Mouse (Mus musculus): ENCODE measurements around the gene Lrmda.

The Lrmda gene

GRCm38 (mm10) chr14:22019949-22020845, 685 bp downstream of the Lrmda start:
- Histone ChIP-seq H3K4me1 (replicated peaks; ENCODE audit: low read depth, low read length) (peaks cover 8% of the 10 kb centered on the region), H3K36me3 (ENCODE audit: insufficient read depth, low read length) (no peaks in the 10 kb centered on the region), H3K9me3 (ENCODE audit: low read length) (no peaks in the 10 kb centered on the region), H3K4me3 (replicated peaks; ENCODE audit: low read length) (peak overlapping the region; percentile 72), H3K27me3 (ENCODE audit: insufficient read depth, low read length) (peaks cover 52% of the 10 kb centered on the region)
- TF ChIP-seq NANOG (IDR thresholded peaks at IDR 0.05; ENCODE audit: borderline replicate concordance, low read length) (no peak), CTCF (conservative IDR thresholded peaks at IDR 0.05; ENCODE audit: low read length) (no peak), POU5F1 (IDR thresholded peaks at IDR 0.05; ENCODE audit: borderline replicate concordance, low read length) (no peak)

- TF ChIP-seq CTCF (conservative IDR thresholded peaks at IDR 0.05; ENCODE audit: low read length) (peak; percentile 8; the same call in 1 of the 2 replicates), NANOG (IDR thresholded peaks at IDR 0.05; ENCODE audit: borderline replicate concordance, low read length) (no peak)
- no peaks in the 10 kb centered on the region for H3K9me3 ChIP-seq (ENCODE audit: low read length)
Measured at GRCm38 (mm10) chr14:22020885-22021284, 1.4 kb downstream of the Lrmda start.

DNA sequence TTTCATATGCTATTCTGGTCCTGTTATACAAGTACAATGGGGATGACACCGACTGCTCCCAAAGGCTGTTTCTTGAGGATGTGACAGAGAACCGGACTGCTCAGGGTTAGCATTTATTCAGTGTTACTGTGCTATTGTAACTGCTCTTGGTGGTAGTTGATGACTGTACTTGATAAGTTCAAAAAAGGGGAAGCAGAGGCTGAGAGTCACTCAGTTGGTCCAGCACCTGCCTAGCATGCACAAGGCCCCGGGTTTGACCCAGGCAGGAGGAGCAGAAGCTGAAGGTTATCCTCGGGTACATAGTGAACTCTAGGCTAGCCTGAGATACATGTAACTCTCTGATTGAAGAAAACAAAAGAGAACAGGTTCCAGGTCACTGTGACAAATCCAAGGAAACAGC, 4.0 kb downstream of the Lrmda start:
- H3K36me3 ChIP-seq (ENCODE audit: insufficient read depth, low read length): no peaks in the 10 kb centered on the region
- TF ChIP-seq POU5F1 (IDR thresholded peaks at IDR 0.05; ENCODE audit: borderline replicate concordance, low read length) (no peak), NANOG (IDR thresholded peaks at IDR 0.05; ENCODE audit: borderline replicate concordance, low read length) (no peak), CTCF (conservative IDR thresholded peaks at IDR 0.05; ENCODE audit: low read length) (no peak)
- peaks cover 17% of the 10 kb centered on the region for H3K9me3 ChIP-seq (ENCODE audit: low read length)
- no peak overlapping the region for H3K4me3 ChIP-seq (replicated peaks; ENCODE audit: low read length)
- peaks cover 8% of the 10 kb centered on the region for H3K4me1 ChIP-seq (replicated peaks; ENCODE audit: low read depth, low read length)
- H3K27me3 ChIP-seq (ENCODE audit: insufficient read depth, low read length): peaks cover 24% of the 10 kb centered on the region

More at GRCm38 (mm10) chr14:22020885-22021284, 1.4 kb downstream of the Lrmda start:
- Histone ChIP-seq H3K4me3 (replicated peaks; ENCODE audit: low read length) (no peak overlapping the region), H3K4me1 (replicated peaks; ENCODE audit: low read depth, low read length) (peaks cover 8% of the 10 kb centered on the region), H3K36me3 (ENCODE audit: insufficient read depth, low read length) (no peaks in the 10 kb centered on the region), H3K27me3 (ENCODE audit: insufficient read depth, low read length) (peaks cover 47% of the 10 kb centered on the region)

DNA sequence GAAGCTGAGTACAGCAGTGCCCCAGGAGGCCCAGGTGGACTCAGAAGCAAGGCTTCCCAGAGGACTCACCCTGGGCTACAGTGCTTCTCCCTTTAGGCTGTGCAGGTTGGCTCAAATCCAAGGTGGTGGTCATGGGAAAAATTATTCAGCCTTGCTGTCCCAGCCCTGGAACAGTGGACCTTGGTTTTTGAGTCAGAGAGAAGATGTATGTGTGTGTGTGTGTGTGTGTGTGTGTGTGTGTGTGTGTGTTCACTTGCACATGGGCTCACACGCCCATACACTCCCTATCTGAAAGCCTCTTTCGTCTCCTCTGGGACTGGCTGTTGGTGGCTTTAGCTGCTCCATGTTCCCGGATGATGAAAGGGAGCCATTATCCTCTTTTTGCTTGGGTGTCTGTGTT, 16.4 kb downstream of the Lrmda start:
- H3K27me3 ChIP-seq (ENCODE audit: insufficient read depth, low read length): peaks cover 9% of the 10 kb centered on the region
- TF ChIP-seq POU5F1 (IDR thresholded peaks at IDR 0.05; ENCODE audit: borderline replicate concordance, low read length) (no peak), CTCF (conservative IDR thresholded peaks at IDR 0.05; ENCODE audit: low read length) (no peak), NANOG (IDR thresholded peaks at IDR 0.05; ENCODE audit: borderline replicate concordance, low read length) (no peak)
- no peaks in the 10 kb centered on the region for H3K9me3 ChIP-seq (ENCODE audit: low read length)
- H3K36me3 ChIP-seq (ENCODE audit: insufficient read depth, low read length): no peaks in the 10 kb centered on the region
- no peak overlapping the region for H3K4me3 ChIP-seq (replicated peaks; ENCODE audit: low read length)
- no peaks in the 10 kb centered on the region for H3K4me1 ChIP-seq (replicated peaks; ENCODE audit: low read depth, low read length)

- Histone ChIP-seq H3K4me3 (replicated peaks; ENCODE audit: low read length) (no peak overlapping the region), H3K36me3 (ENCODE audit: insufficient read depth, low read length) (no peaks in the 10 kb centered on the region), H3K9me3 (ENCODE audit: low read length) (no peaks in the 10 kb centered on the region), H3K4me1 (replicated peaks; ENCODE audit: low read depth, low read length) (no peaks in the 10 kb centered on the region), H3K27me3 (ENCODE audit: insufficient read depth, low read length) (peaks cover 9% of the 10 kb centered on the region)
- TF ChIP-seq NANOG (IDR thresholded peaks at IDR 0.05; ENCODE audit: borderline replicate concordance, low read length) (no peak), POU5F1 (IDR thresholded peaks at IDR 0.05; ENCODE audit: borderline replicate concordance, low read length) (no peak), CTCF (conservative IDR thresholded peaks at IDR 0.05; ENCODE audit: low read length) (no peak)
Measured at GRCm38 (mm10) chr14:22036338-22036737, 16.8 kb downstream of the Lrmda start.

GRCm38 (mm10) chr14:22036802-22037497, 17.4 kb downstream of the Lrmda start:
- Histone ChIP-seq H3K36me3 (ENCODE audit: insufficient read depth, low read length) (no peaks in the 10 kb centered on the region), H3K9me3 (ENCODE audit: low read length) (no peaks in the 10 kb centered on the region), H3K4me1 (replicated peaks; ENCODE audit: low read depth, low read length) (no peaks in the 10 kb centered on the region), H3K4me3 (replicated peaks; ENCODE audit: low read length) (no peak overlapping the region), H3K27me3 (ENCODE audit: insufficient read depth, low read length) (peaks cover 9% of the 10 kb centered on the region)
- TF ChIP-seq NANOG (IDR thresholded peaks at IDR 0.05; ENCODE audit: borderline replicate concordance, low read length) (no peak), CTCF (conservative IDR thresholded peaks at IDR 0.05; ENCODE audit: low read length) (no peak), POU5F1 (IDR thresholded peaks at IDR 0.05; ENCODE audit: borderline replicate concordance, low read length) (no peak)

DNA sequence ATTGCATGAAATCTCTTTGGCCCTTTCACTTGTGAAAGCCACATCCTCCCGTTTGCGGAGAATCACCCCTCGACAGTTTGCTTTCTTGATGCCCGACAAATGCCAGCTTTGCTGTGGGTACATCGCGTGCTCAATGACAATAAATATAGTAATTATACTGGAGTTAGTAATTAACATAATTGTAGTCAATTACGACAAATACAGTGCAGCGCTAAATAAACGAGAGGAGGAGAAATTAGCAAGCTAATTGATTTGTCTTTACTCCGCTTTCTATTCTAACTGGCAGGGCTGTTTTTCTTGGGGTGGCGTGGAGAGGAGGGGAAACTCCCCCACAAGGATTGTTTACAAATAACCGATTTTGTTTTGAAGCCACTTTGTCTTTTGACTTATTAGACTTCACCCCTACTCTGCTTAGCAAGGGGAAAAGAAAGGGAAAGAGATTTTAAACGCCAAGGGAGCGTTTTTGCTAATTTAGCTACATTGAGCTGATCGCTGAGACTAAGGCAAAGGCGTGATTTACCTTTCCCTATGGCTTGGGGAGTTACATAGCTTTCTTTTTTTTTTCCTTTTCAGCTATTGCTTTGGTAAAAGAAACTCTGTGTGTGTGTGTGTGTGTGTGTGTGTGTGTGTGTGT, 18.1 kb downstream of the Lrmda start:
- TF ChIP-seq NANOG (IDR thresholded peaks at IDR 0.05; ENCODE audit: borderline replicate concordance, low read length) (no peak), POU5F1 (IDR thresholded peaks at IDR 0.05; ENCODE audit: borderline replicate concordance, low read length) (no peak), CTCF (conservative IDR thresholded peaks at IDR 0.05; ENCODE audit: low read length) (no peak)
- H3K27me3 ChIP-seq (ENCODE audit: insufficient read depth, low read length): peaks cover 7% of the 10 kb centered on the region

DNA sequence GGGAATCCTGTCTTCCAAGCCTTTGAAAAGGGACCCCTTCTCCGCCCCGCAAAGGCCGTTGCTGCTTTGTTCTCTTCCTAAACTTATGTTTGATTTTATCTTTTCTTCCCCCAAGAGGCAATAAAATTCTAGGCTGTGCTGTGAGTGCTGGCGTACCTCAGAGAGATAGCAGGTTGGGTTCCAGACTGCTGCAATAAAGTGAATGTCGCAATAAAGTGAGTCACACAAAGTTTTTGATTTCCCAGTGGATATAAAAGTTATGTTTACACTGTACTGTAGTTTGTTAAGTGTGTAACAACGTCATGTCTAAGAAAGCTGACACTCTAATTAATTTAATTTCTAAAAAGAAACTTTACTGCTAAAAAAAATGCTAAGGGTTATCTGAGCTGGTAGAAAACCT, 22.6 kb downstream of the Lrmda start:
- no peak for TF ChIP-seq NANOG (IDR thresholded peaks at IDR 0.05; ENCODE audit: borderline replicate concordance, low read length)
- TF ChIP-seq POU5F1 (IDR thresholded peaks at IDR 0.05; ENCODE audit: borderline replicate concordance, low read length): no peak
- TF ChIP-seq CTCF (conservative IDR thresholded peaks at IDR 0.05; ENCODE audit: low read length): no peak
- peaks cover 12% of the 10 kb centered on the region for H3K27me3 ChIP-seq (ENCODE audit: insufficient read depth, low read length)
- H3K9me3 ChIP-seq (ENCODE audit: low read length): no peaks in the 10 kb centered on the region
- H3K36me3 ChIP-seq (ENCODE audit: insufficient read depth, low read length): no peaks in the 10 kb centered on the region
- H3K4me3 ChIP-seq (replicated peaks; ENCODE audit: low read length): no peak overlapping the region
- H3K4me1 ChIP-seq (replicated peaks; ENCODE audit: low read depth, low read length): peaks cover 16% of the 10 kb centered on the region

More for the DNA sequence above, 18.1 kb downstream of the Lrmda start:
- H3K4me1 ChIP-seq (replicated peaks; ENCODE audit: low read depth, low read length): no peaks in the 10 kb centered on the region
- no peaks in the 10 kb centered on the region for H3K9me3 ChIP-seq (ENCODE audit: low read length)
- no peak overlapping the region for H3K4me3 ChIP-seq (replicated peaks; ENCODE audit: low read length)
- H3K36me3 ChIP-seq (ENCODE audit: insufficient read depth, low read length): no peaks in the 10 kb centered on the region
